Mouse (Mus musculus) urinary bladder, postnatal 4 days (tissue): ENCODE measurements around the gene Gm498.

Experiments
- DNase-seq, 2 experiments: peaks; one replicate each; pipeline ENCODE4 v3.0.0; 2021 to 2022; ENCODE audit warnings: low spot score in 2 of 2

The Gm498 gene

DNA sequence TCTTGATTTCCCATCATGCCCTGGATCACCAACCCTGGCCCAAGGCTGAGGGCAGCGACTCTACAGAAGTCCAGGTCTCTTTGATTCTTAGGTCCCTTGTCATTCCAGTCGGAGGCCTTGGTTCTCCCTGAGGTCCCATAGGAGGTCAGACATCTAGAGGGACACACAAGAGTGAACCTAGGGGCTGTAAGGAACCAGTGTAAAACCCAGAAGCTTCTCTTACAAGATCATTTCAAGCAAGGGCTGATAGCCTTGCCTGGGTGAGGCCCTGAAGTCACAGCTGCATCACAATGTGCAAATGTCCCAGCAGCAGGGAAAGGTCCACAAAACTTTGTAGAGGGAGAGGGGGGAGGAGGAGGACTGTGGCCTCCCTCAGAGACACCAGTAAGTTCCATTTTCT lies at the start of gene Gm498:
TSS of gene Gm498 (plus strand) at position 301 of the 400 bp plus-strand sequence.
- DNase-seq: no peak

DNA sequence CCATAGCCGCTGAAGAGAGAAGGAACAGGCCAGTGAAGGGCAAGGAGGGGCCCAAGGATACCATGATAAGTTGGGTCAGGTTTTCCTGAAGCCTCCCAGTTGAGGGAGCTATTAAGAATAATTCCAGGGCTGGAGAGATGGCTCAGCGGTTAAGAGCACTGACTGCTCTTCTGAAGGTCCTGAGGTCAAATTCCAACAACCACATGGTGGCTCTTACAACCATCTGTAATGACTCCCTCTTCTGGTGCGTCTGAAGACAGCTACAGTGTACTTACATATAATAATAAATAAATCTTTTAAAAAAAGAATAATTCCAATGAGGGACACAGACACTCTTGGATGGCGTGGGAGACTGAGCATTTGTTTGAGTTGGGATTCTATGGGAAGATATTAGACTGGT lies 47.4 kb upstream of the Gm498 start:
- no peak for DNase-seq

DNA sequence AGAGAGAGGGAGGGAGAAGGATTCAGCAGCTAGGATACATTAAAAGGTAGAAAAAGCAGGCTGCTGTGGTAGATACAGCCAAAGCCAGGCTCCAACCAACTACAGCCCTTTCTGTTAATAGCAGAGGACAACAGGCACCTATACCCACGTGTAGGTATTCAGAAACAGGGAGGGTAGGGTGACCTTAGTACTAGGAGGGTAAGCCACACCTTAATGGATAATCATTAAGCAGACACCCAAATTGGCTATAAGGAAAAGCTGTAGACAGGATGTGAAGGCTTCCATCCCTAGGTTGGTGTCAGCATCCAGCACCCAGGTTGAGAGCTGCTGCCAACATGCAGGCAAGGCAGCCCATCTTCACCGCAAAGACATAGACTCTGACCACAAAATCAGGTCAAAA lies 45.4 kb upstream of the Gm498 start:
- DNase-seq: no peak

DNA sequence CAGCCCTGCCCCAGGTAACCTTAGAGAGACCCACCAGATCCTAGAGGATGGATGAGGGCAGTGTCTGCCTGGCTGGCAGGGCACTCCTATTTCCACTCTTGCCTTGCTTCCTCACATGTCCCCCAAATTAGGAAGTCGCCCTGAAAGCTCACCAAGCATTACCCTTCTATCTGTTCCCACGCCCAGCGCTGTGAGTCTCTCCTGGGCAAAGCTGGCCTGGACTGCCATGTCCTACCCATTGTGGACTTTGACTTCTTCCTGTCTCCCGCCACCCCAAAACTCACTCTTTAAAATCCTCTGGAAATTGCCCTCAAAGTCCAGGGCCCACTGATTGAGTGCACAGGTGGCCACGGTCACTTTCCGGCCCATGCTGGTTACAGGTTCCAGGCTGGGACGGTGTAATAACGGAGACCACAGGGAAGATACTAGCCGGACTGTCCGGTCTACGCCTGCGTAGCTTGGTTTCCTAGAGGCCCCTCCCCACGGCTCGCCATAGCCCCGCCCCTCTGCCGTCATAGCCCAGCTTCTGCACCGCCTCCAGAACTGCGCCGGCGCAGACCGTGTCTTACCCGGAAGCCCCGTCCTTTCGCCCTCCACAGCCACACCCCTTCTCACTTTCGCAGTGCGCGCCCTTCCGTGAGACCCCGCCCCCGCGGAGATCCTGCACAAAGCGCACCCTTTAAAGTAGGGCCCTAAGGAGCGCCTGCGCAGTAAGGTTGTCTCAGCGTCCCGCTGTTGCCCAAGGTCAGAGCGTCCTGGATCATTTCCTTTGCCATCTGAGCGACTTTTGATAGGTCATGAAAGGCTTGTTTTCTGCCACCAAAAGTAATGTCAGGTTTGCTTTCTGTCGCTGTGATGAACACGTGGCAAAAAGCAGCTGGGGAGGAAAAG lies 44.0 kb upstream of the Gm498 start, which contains the start of the genes Nadsyn1 and Dhcr7:
TSS of gene Nadsyn1 (minus strand) at position 475 of the 891 bp plus-strand sequence.
TSS of gene Dhcr7 (plus strand) at position 771 of the 891 bp plus-strand sequence.
- peak; percentile 99 for DNase-seq

DNA sequence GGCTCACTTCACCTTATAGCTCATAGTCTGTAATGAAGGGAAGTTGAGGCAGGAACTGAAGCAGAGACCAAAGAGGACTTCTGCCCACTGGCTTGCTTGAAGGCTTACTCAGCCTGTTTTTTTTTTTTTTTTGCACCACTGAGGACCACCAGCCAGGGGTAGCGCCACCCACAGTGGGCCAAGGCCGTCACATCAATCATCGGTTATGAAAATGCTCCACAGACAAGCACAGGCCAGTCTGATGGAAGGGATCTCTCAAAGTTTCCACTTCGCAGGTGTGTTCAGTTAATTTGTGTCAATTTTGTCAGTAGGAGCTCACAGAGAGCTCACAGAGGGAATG lies 43.4 kb upstream of the Gm498 start:
- DNase-seq: no peak

DNA sequence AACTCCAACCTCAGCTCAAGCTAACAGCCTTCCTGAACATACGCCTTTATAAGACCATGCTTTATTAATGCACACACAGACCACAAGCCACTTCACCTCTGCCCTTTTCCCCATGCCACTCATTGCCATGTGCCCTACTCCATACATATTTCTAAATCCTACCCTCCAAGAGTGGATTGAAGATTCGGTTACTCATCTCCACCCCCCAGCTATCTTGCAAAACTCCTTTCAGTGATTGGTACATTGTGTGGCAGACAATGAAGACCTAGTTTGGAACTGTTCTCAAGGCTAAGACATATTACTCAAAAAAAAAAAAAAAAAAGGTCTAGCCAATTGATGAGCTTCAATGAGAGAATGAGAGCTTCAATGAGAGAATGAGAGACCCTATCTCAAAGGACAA lies 39.7 kb upstream of the Gm498 start:
- no peak for DNase-seq

DNA sequence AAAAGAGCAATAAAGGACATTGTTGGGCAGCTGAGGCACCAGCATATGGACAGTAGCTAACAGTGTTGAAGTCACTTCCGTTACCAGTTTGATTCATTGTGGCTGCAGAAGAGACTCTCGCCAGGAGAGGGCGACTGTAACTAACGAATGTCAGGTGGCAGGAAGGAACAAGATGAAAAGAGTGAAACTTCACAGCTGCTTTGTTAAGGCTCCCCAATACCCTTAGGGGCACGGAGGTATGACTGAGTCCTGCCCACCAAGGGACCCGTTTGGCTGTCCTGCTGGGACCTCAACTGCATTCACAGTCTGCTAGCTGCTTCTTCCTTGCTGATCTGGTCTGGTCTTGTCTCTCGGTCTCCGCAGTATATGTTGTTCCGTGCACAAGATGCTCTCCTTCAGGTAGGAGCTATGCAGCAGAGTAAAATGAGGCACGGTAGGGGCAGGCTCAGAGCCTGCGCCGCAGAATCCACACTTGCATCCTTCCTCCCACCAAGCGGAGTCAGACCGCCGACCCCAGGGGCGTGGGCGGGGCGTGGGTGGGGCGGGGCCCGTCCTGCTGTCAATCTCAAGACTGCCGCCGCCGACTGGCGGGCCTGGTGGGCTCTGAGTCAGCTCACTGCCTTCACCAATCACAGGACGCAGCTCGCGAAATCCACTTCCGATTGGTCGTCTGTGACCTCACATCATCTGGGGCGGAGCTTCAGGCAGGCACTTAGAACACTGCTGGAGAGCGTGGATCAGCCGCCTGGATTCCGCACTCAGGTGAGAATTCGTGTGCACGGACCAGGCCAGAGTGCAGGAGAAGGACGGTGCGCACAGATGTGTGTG lies 36.9 kb upstream of the Gm498 start:
- DNase-seq: peak; percentile 91 to 92

DNA sequence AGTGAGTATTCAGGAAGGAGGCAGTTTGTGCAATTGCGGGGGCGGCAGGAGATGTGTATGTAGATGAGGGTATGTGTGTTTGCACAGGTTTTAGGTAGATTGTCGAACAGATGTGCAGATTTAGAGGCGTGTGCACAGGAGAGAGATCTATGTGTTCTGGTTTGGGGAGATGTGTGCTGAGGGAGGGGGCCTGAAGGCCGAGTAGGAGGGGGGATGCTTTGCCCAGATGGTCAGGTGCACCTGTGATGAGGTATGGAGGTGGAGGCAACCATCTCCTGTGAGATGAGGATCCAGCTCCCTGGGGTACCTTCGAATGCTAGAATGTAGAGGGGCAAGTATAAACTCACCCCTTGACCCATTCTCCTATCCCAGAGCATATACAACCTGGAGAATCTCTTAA lies 36.2 kb upstream of the Gm498 start:
- DNase-seq: no peak

DNA sequence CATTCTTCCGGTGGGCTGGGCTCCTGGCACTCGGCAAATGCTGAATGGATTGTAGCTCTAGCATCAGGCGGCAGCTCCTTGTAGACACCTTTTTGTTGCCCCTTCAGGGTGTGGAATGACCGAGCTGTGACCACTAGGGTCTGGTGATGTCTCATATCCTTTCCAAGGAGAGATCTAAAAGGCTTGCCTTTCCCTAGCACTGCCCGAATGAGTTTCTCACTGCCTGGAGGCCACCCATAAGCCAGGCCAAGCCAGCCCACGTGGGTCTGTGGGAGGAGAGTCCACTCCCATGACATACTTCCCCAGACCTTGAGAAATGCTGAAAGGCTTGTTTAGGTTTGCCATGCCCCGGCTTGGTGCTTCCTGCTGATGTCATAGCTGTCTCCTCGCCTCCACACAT lies 34.4 kb upstream of the Gm498 start:
- peak in 1 of 2 experiments; percentile 47 for DNase-seq

DNA sequence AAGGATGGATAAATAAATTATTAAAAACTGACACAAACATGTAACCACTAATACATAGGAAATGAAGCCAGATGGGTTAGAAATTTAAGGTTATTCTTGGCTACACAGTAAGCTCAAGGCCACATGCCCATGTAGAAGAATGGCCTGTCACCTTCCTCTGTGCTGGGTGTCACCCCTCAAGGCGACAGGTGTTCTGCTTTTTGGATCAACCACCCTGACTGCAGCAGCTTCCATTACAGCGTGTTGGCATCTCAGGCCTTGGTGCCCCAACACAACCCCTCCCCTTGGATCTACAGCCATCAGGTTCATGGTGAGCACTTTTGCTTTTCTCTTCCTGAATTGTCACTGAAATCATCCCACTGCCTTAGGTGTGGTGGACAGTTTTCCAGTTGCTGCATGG lies 34.0 kb upstream of the Gm498 start:
- no peak for DNase-seq

DNA sequence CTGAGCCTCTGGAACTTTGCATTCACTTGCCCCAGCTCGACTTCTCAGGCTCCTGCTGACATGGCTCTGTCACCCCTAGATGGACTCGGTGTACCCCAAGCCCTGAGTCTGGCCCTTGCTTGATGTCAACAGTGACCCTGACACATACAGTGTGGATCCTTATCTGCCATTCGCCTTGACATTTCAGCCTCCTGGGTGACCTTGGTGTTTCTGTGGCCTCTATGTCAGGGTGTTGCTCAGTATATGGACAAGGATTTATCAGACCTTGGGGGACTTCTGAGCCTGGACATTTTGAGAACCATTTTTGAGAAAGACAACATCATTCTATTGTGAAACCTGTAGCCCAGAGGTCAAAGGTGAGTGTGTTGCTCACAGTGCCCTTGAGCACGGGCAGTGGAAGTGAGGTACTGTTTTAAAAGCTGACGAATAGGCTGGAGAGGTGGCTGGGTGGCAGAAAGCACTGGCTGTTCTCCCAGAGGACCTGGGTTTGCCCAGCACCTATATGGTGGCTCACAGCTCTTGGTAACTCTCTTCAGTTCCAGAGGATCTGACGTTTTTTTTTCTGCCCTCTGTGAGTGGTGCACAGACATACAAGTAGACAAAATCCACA lies 33.0 kb upstream of the Gm498 start:
- no peak for DNase-seq

DNA sequence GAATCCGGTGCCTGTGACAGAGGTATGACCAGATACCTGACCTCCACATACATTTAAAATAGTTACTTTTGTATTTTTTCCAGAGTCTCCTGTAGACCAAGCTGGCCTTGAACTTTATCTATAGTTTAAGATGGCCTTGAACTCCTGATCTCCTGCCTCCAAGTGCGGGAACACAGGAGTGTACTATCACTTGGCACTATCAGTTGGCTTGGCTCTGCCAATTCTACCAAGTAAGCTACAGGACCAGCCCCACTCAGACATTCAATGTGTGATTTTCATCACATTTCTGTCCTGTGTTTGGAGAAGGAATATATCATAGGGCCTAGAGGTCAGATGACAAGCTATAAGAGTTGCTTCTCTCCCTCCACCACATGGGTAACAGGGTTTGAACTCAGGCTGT lies 32.3 kb upstream of the Gm498 start:
- DNase-seq: no peak

DNA sequence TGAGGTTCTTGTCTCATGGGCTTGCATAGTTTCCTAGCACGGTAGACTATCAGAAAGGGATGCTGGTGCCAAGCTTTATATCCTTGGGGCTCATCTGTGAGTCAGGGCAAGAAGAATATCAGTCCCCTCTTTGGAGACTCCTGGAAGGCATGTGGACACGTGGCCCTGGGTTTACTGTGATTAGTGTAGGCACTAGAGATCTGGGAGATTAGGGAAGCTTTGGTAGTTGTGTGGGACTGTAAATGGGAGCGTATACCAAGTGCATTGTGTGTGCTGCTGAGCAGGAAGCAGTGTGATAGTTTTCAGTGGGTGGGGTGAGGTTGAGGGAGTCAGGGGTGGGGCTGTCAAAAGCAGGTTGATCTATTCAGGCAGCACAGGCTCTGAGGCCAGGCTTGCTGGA lies 31.7 kb upstream of the Gm498 start:
- DNase-seq: no peak

DNA sequence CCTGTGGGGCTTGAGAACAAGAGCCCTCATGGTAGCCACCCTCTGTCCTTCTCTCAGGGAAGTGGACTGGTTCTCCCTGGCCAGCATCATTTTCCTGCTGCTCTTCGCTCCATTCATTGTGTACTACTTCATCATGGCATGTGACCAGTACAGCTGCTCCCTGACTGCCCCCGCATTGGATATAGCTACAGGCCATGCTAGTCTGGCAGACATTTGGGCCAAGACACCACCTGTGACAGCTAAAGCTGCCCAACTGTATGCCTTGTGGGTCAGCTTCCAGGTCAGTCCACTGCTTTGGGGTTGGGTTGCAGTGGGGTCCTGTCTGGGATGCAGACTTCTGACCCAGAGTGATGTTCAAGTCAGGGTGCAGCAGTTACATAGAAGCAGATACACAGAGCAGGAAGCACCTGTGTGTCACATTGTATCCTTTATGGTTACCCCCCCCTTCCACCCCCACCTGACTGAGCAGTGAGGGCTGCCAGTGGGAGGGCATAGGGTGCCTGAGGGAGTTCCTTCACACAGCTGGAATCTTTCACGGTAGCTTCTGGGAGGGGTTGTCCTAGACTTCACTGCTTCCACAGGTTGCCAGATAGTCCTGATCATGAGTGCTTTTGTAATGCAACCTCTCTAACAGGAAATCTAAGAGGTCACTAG lies 28.8 kb upstream of the Gm498 start:
- DNase-seq: no peak

DNA sequence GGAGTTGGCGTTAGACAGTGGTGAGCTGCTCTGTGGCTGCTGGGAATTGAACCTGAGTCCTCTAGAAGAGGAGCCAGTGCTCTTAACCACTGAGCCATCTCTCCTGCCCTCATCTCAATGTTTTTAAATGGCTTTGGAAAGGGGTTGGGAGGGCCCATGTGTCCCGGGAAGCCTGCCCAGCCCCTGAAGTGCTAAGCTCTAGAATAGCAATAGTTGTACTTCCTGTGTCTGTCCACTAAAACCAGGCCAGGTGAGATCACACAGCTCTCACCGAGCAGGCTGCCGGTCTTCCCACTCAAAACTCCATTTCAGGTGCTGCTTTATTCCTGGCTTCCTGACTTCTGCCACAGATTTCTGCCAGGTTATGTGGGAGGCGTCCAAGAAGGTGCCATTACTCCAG lies 26.5 kb upstream of the Gm498 start:
- no peak for DNase-seq

DNA sequence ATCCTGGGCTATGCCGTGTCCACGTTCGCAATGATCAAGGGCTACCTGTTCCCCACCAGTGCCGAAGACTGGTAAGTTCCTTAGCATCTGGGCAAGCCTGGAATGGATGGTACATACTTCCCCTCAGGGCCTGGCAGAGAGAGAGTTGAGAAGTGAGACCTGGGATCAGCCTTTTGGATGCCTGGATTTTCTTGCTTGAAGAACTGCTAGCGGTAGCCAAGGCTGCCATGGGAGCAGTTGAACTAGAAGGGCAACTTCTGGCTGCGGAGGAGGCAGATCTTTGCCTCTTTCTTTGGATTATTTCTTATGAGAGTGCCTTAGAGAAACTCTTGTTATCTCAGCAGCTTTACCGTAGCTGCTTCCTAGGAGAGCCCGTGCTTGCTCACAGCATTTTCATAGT lies 25.3 kb upstream of the Gm498 start:
- DNase-seq: no peak

DNA sequence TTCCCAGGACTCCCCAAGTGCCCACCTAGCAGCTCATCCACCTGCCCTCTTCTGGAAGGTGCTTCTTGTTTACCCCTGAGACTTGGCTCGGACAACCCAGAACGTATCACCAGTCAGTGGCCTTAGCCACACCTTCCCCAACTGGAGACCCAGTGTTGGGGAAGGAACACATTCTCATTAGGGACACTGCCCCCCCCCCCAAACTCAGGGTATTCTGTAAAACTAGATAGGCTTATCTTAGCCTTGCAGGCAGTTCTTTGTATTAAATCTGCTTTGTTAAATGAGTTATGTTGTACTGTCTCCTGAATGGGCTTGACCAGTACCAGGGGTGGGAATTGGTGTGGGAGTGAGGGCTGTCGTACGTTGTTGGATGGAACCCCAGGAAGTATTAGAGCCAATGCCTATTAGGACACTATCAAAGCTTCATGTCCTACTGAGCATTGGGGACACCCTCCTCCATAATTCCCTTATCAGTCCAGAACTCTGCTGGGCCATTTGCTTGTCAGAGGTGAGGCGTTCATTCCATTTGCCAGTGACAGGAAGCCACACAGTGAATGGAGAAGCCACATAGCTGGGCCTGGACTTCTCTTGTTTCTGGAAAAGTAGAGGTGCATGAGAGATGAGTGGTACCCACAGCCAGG lies 18.4 kb upstream of the Gm498 start:
- no peak for DNase-seq

DNA sequence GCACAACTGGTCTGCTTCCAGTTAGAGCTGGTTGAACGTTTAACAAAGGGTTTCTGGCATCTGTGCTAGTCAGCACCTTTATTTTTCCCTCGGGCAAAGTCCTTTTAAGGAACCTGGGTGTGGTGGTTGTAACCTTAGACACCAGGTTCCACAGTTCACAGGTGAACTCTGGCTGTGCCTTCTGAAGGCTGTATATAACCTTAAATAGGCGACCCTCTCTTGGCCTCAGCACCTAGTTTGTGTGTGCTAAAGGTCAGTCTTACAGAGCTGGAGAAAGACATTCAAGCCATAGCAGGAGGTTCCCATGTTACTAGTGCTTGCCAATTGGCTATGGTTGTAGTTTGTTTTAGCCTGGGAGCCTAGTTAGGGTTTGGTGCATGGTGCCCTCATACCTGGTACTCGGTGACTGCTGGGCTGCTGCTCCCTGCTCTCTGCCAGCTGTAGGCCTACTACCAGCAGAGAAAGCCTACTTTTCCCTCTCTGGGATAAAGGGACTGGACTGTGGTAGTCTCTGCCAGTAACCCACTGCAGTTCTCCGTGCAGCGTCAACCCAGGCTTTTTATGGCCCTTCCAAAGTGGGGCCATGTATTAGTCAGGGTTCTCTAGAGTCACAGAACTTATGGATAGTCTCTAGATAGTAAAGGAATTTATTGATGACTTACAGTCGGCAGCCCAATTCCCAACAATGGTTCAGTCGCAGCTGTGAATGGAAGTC lies 17.7 kb upstream of the Gm498 start:
- no peak for DNase-seq

DNA sequence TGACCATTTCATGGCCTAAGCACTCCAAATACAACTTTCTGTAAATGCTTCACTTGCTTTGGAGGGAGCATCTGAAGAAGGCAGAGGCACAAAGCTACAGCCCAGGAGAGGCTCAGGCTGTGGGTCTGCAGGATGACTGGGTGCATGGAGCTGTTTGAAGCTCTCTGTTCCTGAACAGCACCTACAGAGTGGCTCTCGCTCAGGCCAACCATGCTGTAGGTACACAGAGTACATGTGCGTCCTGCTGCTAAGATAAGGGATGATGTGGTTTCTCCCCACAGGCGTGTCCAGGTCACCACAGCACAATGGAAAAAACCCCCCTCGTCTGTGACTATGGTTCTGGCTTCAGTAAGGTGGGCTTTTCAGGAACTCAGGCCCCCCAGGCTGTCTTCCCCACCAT lies 2.2 kb downstream of the Gm498 start:
- no peak for DNase-seq

DNA sequence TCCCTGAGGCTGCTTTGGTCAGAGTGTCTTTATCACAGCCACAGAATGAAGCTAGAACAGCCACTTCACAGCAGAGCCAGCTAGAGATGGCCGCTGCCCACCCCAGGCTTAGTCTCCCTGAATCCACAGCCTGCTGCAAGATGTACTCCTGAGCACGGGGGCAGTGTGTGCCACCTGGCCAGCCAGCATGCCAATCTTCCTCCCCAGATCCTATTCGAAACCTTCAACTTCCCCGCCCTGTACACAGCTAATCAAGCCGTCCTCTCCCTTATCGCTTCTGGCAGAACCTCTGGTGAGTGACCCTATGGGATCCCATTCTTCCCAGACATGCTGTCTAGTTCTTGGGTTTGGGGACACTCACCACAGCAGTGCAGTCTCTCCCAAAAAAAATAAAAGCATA lies 17.1 kb downstream of the Gm498 start:
- no peak for DNase-seq

DNA sequence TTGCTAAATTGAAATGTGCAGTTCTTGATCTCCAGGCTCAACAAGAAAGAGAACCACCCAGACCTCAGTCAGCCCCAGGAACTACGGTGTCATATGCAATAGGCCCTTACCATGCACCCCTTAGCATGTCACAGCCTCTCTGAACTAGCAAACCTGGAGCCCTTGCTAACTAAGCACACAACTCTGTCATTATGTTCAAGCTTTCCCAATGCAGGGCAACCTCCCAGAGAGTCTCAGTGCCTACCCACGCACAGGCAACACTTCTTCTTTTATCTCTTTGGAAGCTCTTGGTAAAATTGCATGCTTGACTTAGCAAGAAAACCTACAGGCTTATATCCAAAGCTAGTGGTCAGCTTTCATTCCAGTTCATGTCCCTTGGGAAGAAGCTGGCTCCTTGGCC lies 24.5 kb downstream of the Gm498 start:
- DNase-seq: no peak
